Mouse (Mus musculus) cerebellum, adult 18-20 months (tissue): ENCODE measurements at regions not wholly inside any gene's neighbourhood (a gene's known extent, or its start where the extent isn't known, plus 50 kb on each side); places are given as distances from the start of the nearest gene placed in this dataset.

Source experiments
- DNase-seq, 2 experiments: peaks; one replicate each; pipeline ENCODE4 v3.0.0; 2021

DNA sequence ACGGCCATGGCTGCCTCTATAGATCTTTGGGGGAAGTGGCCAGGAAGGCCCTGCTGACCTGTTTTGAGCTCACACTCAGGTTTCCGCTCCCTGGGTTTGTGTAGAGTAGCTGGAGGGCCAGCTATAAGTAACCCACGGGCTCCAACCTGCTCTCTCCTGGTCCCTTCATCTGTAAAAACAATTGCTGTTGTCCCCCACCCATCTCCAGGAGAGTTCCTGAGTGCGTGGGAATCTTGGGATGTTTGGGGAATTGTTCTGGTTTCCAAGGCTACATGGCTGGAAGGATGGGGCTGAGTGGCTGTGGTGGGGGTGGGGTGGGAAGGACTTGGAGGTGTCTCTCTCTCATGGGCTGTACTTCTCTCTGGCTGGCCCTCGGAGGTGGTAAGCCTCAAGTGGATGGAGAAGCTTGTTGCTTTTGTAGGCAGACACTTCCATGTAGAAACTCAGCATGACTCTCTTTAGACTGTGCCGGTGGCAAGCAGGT lies 86.0 kb downstream of the Ackr3 start:
- DNase-seq: no peak

GRCm38 (mm10) chr1:90290428-90291197 lies 86.8 kb downstream of the Ackr3 start:
- DNase-seq: no peak

DNA sequence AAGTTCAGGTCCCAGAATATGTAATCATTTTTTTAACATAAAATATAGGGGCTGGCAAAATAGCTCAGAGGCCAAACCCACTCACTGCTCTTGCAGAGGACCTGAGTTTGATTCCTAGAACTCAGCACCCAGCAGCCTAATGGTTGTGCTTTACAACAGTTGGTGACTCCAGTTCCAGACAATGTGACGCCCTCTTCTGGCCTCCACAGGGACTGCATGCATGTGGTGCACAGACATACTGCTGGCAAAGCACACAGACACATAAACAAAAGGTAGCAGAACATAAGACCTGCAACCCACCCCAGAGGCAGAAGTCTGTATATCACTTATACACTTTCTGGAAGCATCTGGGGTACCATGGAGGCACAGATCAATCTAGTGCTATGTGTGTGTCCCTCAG lies 87.5 kb downstream of the Ackr3 start:
- no peak for DNase-seq

DNA sequence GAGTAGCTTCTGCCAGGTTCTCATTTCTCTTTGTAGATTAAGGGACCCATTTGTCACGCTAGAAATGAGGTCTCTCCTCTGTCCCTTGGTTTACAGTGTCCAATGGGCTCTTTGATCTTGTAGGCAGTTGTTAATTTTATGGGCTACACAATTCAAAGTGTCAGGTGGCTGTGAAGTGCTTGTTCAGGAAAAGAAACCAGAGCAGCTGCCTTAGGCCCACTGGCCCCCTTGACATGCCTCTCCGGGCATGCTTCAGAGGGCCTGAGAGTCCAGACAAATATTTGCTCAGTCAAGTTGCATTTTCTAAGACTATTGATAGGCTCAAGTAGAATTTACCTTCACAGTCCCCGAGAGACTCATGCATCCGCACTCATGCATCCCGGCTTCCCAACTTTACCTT lies 94.0 kb downstream of the Ackr3 start:
- DNase-seq: no peak

GRCm38 (mm10) chr1:90300229-90300628 lies 96.4 kb downstream of the Ackr3 start:
- no peak for DNase-seq

DNA sequence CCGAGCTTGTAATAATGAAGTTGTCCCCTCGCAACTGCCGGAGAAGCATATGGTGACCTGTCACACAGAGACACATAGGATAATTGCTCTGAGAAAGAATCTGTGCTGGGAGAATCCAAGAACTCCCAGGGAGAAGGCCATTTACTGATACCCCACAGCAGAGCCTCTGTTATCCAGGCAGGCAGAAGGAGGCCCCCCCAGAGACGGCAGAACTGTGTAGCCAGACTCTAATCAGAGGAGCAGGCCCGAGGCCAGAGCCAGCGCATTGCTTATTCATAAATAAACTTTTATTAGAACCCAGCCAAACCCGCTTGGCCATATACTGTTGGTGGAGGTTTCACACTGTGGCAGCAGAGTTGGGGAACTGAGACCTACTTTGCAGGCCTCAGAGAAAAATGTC lies 100.6 kb downstream of the Ackr3 start:
- no peak for DNase-seq

GRCm38 (mm10) chr1:90311016-90311415 lies 107.2 kb downstream of the Ackr3 start:
- no peak for DNase-seq

DNA sequence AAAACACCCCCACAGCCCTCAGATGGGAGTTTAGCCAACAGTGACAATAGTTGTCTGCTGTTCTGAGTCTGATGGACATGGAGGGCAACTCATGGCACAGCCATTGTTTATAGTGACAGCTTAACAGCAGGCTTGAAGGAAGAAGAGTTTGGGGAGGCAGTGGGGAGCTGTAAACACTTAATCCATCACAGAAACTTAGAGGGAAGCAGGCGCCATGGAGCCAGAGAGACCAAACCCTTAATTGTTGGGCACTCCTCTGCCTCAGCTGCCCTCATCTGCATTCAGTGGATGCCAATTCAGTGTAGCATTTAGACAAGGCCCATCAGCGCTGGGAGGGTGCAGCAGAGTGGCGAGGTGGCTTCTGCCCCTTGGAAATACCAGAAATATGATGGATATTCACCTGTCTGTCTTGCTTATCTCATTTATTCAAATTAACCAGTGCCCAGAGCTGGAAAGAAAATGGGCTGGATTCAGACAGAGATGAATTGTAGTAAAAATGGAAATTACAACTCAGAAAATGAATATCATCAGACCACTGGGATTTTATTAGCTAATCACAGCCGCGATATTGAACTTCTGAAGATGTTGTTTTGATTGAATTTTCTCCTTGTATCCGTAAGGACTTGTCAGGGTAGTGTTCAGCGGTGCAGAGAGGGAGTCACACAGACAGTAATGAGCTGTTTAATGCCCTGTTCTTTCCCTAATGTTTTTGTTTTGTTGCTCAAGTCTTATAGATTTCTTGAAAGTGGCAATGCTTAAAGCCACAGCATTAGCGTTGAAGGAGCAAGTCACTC lies 108.1 kb downstream of the Ackr3 start:
- no peak for DNase-seq

GRCm38 (mm10) chr1:90313750-90314359 lies 110.1 kb downstream of the Ackr3 start:
- DNase-seq: no peak

- no peak for DNase-seq
Measured at GRCm38 (mm10) chr1:90317902-90318301, 114.1 kb downstream of the Ackr3 start.

- no peak for DNase-seq
Measured at GRCm38 (mm10) chr1:90318502-90318901, 114.7 kb downstream of the Ackr3 start.

GRCm38 (mm10) chr1:90320518-90320917 lies 116.7 kb downstream of the Ackr3 start:
- DNase-seq: no peak

DNA sequence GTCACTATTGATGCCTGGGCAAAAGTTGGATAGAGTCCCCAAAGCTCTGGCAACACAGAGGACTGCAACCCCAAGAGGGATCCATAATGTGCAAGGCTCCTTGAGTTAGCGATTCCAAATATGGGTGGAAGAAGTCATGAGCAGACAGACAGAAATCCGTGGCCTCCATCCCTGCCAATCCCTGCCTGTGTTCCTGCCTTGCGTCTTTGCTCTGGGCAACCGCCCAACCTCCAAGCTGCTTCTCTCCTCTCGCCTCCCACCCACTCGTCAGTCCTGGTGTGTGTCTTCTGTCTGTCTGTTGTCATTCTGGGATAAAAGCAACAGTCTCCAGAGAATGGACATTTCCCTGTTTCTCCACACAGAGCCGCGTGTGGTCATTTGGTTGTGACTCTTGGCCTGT lies 117.7 kb downstream of the Ackr3 start:
- no peak for DNase-seq

DNA sequence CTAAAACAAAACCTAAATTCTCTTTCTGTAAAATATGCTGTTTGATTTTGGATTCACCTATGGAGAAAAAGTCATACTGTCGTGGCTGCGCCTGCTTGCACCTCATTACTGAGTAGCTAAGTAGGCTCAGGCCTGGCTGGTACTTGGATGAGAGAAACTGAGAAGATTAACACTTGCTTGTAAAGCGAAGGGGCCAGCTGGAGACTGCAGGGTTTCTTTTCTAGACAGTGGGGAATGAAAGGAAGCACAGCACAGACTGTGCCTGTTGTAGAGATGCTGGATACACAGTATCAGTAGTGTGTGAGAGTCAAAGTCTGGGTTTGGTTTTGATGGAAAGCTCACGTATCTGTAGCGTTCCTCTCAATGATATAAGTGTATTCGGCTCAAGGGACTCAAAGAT lies 123.5 kb downstream of the Ackr3 start:
- DNase-seq: no peak

- no peak for DNase-seq
Measured at GRCm38 (mm10) chr1:90332531-90332930, 128.8 kb downstream of the Ackr3 start.

GRCm38 (mm10) chr1:90333676-90334430 lies 130.1 kb downstream of the Ackr3 start:
- DNase-seq: no peak

GRCm38 (mm10) chr1:90335001-90335747 lies 131.4 kb downstream of the Ackr3 start:
- DNase-seq: no peak

GRCm38 (mm10) chr1:90337876-90338316 lies 134.1 kb downstream of the Ackr3 start:
- DNase-seq: no peak

DNA sequence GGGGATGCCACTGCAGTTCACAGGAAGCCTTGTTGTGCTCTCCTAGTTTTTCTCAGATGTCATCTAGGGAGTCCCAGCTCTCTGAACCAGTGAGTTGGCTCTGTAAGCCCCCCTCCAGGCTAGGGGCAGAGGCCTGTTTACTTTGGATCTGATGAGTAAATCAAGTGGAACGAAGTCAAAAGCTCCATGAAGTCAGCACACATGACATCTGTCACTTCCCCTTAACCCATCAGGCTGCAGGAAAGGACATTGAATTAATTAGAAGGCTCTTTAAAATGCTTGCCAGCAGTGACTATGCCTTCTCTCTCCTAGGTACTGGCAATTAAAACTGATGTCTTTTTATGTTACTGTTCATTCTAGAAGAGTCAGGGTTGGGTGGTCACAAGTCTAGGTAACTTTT lies 138.6 kb downstream of the Ackr3 start:
- DNase-seq: no peak

DNA sequence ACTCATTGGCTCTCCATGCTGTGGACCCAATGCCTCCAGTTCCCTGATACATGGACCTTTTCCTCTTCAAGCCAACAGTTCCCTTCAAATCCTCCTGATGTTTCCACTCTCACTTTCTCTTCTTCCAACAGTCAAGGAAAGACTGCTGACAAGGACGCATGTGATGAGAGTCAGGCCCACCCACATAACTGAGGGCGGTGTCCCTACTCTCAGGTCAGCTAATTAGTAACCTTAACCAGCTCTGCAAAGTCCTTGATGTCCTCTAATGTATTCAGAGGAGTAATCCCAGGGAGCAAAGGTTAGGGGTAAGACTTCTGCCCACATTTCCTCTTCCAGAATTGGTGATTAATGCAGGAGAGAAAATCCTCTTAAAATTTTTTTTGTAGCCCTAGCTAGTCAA lies 139.7 kb downstream of the Ackr3 start:
- DNase-seq: no peak

- DNase-seq: no peak
Measured at GRCm38 (mm10) chr1:90347032-90347431, 143.3 kb downstream of the Ackr3 start.

- peak; percentile 56 to 72 for DNase-seq
Measured at GRCm38 (mm10) chr1:90349611-90350010, 145.8 kb downstream of the Ackr3 start.
